ENCODE assay signal across 14 mouse cellular contexts in genomic region chr2:174754231-174754630, GRCm38 (mm10). TPM values are rescaled to one million over a fixed set of nuclear protein-coding genes. Genes with fewer than 3 reads are reported as not detected.
"Had no signal": no experiment of that assay in that cellular context is flagged by ENCODE, and none has a peak within 500 bp of the region (broad histone marks: within the 10 kb centered on the region; RNA-seq: fewer than 3 reads in every experiment).

No protein-coding gene starts in this region.

- DNase-seq: kidney, adult 8-10 months; kidney, postnatal 36 days; layer of hippocampus, adult 9-11 months; layer of hippocampus, postnatal 36 days; liver, embryonic 13.5 days; liver, postnatal 0 days; midbrain, embryonic 14.5 days; thymus, adult 18-20 months; thymus, postnatal 14 days had no signal

- H3K9me3 ChIP-seq: limb, embryonic 15.5 days; liver, embryonic 13.5 days; midbrain, embryonic 10.5 days; neural tube, embryonic 15.5 days had no signal

- H3K4me1 ChIP-seq: liver, embryonic 13.5 days; midbrain, embryonic 10.5 days; neural tube, embryonic 15.5 days had no signal

- H3K4me2 ChIP-seq: limb, embryonic 15.5 days; liver, embryonic 13.5 days; neural tube, embryonic 15.5 days had no signal

- H3K9ac ChIP-seq: limb, embryonic 15.5 days; liver, embryonic 13.5 days; liver, postnatal 0 days; neural tube, embryonic 15.5 days had no signal

- H3K27ac ChIP-seq: limb, embryonic 15.5 days; liver, embryonic 13.5 days; midbrain, embryonic 10.5 days; neural tube, embryonic 15.5 days had no signal

- H3K4me3 ChIP-seq: limb, embryonic 15.5 days; liver, embryonic 13.5 days; midbrain, embryonic 10.5 days; myocyte; neural tube, embryonic 15.5 days had no signal

- ATAC-seq: intestine, postnatal 0 days; liver, postnatal 0 days had no signal

- H3K36me3 ChIP-seq: limb, embryonic 15.5 days; liver, embryonic 13.5 days; midbrain, embryonic 10.5 days; neural tube, embryonic 15.5 days had no signal

- H3K27me3 ChIP-seq: limb, embryonic 15.5 days; liver, embryonic 13.5 days; neural tube, embryonic 15.5 days had no signal

RNA-seq across cellular contexts. Expression of gene Edn3, which starts 6.2 kb away (rescaled TPM):
- polyA plus RNA-seq: myocyte had no signal
